14 mouse cellular contexts compared by ENCODE assay signal in genomic region chr16:45244930-45245472, GRCm38 (mm10). TPM values are rescaled to one million over a fixed set of nuclear protein-coding genes. Genes with fewer than 3 reads are reported as not detected.
DNase-seq lines count a peak whose midpoint lies in the region; ATAC-seq and TF ChIP-seq lines count a peak whose summit lies in the region.
"Had no signal": no experiment of that assay in that cellular context is flagged by ENCODE, and none has a peak within 500 bp of the region (broad histone marks: within the 10 kb centered on the region; RNA-seq: fewer than 3 reads in every experiment).

No protein-coding gene starts in this region.

- no peak for DNase-seq in forebrain, embryonic 11.5 days (ENCODE audit: low spot score)
- no peak for DNase-seq in forebrain, embryonic 10.5 days (ENCODE audit: extremely low spot score, low spot score)
- no peak for DNase-seq in hindbrain, embryonic 14.5 days (ENCODE audit: low spot score)
- DNase-seq in thymus, adult 2 months = no peak
- no peak for DNase-seq in kidney, postnatal 14 days
- no peak for DNase-seq in gastrocnemius, adult 18-20 months (ENCODE audit: low spot score)
- DNase-seq: gastrocnemius, postnatal 36 days; kidney, adult 2 months; layer of hippocampus, postnatal 36 days; lung, postnatal 14 days had no signal

- no peak for TF ChIP-seq POLR2A in thymus, adult 2 months (IDR thresholded peaks at IDR 0.05; ENCODE audit: control insufficient read depth, extremely low read depth, insufficient read depth, low read length, poor library complexity)

- no peak overlapping the region for H3K27ac ChIP-seq in forebrain, embryonic 11.5 days (ENCODE audit: low read depth, low read length)
- H3K27ac ChIP-seq in forebrain, embryonic 10.5 days = no peak overlapping the region
- peak overlapping the region; percentile 55; the same call in 1 of the 2 replicates for H3K27ac ChIP-seq in embryonic facial prominence, embryonic 13.5 days
- H3K27ac ChIP-seq in hindbrain, embryonic 14.5 days = no peak overlapping the region
- no peak overlapping the region for H3K27ac ChIP-seq in neural tube, embryonic 12.5 days
- no peak overlapping the region for H3K27ac ChIP-seq in thymus, adult 2 months (ENCODE audit: control insufficient read depth, insufficient read depth, low read length)
- H3K27ac ChIP-seq: stomach, embryonic 15.5 days had no signal

- no peak overlapping the region for H3K4me2 ChIP-seq in forebrain, embryonic 11.5 days (ENCODE audit: low read depth, low read length, severe bottlenecking)
- no peak overlapping the region for H3K4me2 ChIP-seq in embryonic facial prominence, embryonic 13.5 days
- no peak overlapping the region for H3K4me2 ChIP-seq in hindbrain, embryonic 14.5 days (replicated peaks)
- H3K4me2 ChIP-seq in neural tube, embryonic 12.5 days (replicated peaks) = no peak overlapping the region
- H3K4me2 ChIP-seq: stomach, embryonic 15.5 days had no signal

- H3K9me3 ChIP-seq in forebrain, embryonic 11.5 days (ENCODE audit: control insufficient read depth, low read length) = no peaks in the 10 kb centered on the region
- H3K9me3 ChIP-seq in forebrain, embryonic 10.5 days = no peaks in the 10 kb centered on the region
- no peaks in the 10 kb centered on the region for H3K9me3 ChIP-seq in embryonic facial prominence, embryonic 13.5 days
- H3K9me3 ChIP-seq in hindbrain, embryonic 14.5 days (ENCODE audit: control insufficient read depth, low read length) = no peaks in the 10 kb centered on the region
- no peaks in the 10 kb centered on the region for H3K9me3 ChIP-seq in neural tube, embryonic 12.5 days
- H3K9me3 ChIP-seq: stomach, embryonic 15.5 days had no signal

- TF ChIP-seq CTCF in thymus, adult 2 months (IDR thresholded peaks at IDR 0.05; ENCODE audit: borderline replicate concordance, control insufficient read depth, extremely low read depth, insufficient read depth, low read length, poor library complexity) = no peak

- H3K4me1 ChIP-seq in forebrain, embryonic 11.5 days (replicated peaks; ENCODE audit: control insufficient read depth, insufficient read depth, low read length) = no peaks in the 10 kb centered on the region
- peaks cover 15% of the 10 kb centered on the region for H3K4me1 ChIP-seq in forebrain, embryonic 10.5 days
- no peaks in the 10 kb centered on the region for H3K4me1 ChIP-seq in embryonic facial prominence, embryonic 13.5 days
- no peaks in the 10 kb centered on the region for H3K4me1 ChIP-seq in hindbrain, embryonic 14.5 days (replicated peaks; ENCODE audit: control insufficient read depth, insufficient read depth, low read length)
- no peaks in the 10 kb centered on the region for H3K4me1 ChIP-seq in neural tube, embryonic 12.5 days
- H3K4me1 ChIP-seq in thymus, adult 2 months (replicated peaks; ENCODE audit: control insufficient read depth, insufficient read depth, low read length) = no peaks in the 10 kb centered on the region
- H3K4me1 ChIP-seq: stomach, embryonic 15.5 days had no signal

- no peaks in the 10 kb centered on the region for H3K27me3 ChIP-seq in forebrain, embryonic 11.5 days (ENCODE audit: control insufficient read depth, insufficient read depth, low read length)
- H3K27me3 ChIP-seq in forebrain, embryonic 10.5 days (ENCODE audit: poor library complexity, severe bottlenecking) = no peaks in the 10 kb centered on the region
- H3K27me3 ChIP-seq in embryonic facial prominence, embryonic 13.5 days = no peaks in the 10 kb centered on the region
- H3K27me3 ChIP-seq in hindbrain, embryonic 14.5 days (ENCODE audit: control insufficient read depth, insufficient read depth, low read length) = no peaks in the 10 kb centered on the region
- H3K27me3 ChIP-seq in neural tube, embryonic 12.5 days (replicated peaks) = no peaks in the 10 kb centered on the region
- no peaks in the 10 kb centered on the region for H3K27me3 ChIP-seq in thymus, adult 2 months (ENCODE audit: control insufficient read depth, insufficient read depth, low read length)
- H3K27me3 ChIP-seq: stomach, embryonic 15.5 days had no signal

- peak; percentile 67 for ATAC-seq in forebrain, embryonic 11.5 days (replicated peaks; ENCODE audit: low FRiP score)
- ATAC-seq in embryonic facial prominence, embryonic 13.5 days (ENCODE audit: insufficient number of reproducible peaks, insufficient read depth, low FRiP score, low TSS enrichment, low read depth) = no peak
- ATAC-seq in hindbrain, embryonic 14.5 days (ENCODE audit: low FRiP score) = peak; percentile 76; the same call in 1 of the 2 replicates
- ATAC-seq in neural tube, embryonic 12.5 days (ENCODE audit: low FRiP score, low read depth) = peak; percentile 65

- 12% methylated on average over 3 of the region's 3 CpGs for WGBS in forebrain, embryonic 11.5 days
- WGBS in forebrain, embryonic 10.5 days = 22% methylated on average over 3 of the region's 3 CpGs
- 7% methylated on average over 3 of the region's 3 CpGs for WGBS in embryonic facial prominence, embryonic 13.5 days
- 14% methylated on average over 3 of the region's 3 CpGs for WGBS in hindbrain, embryonic 14.5 days
- WGBS in neural tube, embryonic 12.5 days = 25% methylated on average over 3 of the region's 3 CpGs
- 87% methylated on average over 3 of the region's 3 CpGs for WGBS in thymus, adult 2 months

- no peaks in the 10 kb centered on the region for H3K36me3 ChIP-seq in forebrain, embryonic 11.5 days (ENCODE audit: control insufficient read depth, insufficient read depth, low read length)
- no peaks in the 10 kb centered on the region for H3K36me3 ChIP-seq in forebrain, embryonic 10.5 days (replicated peaks)
- H3K36me3 ChIP-seq in embryonic facial prominence, embryonic 13.5 days = no peaks in the 10 kb centered on the region
- no peaks in the 10 kb centered on the region for H3K36me3 ChIP-seq in hindbrain, embryonic 14.5 days (replicated peaks; ENCODE audit: control insufficient read depth, insufficient read depth)
- H3K36me3 ChIP-seq in neural tube, embryonic 12.5 days = no peaks in the 10 kb centered on the region
- H3K36me3 ChIP-seq in thymus, adult 2 months (ENCODE audit: control insufficient read depth, insufficient read depth, low read length) = peaks cover 8% of the 10 kb centered on the region; the same call in 1 of the 2 replicates
- H3K36me3 ChIP-seq: stomach, embryonic 15.5 days had no signal

- no peak overlapping the region for H3K9ac ChIP-seq in forebrain, embryonic 11.5 days (ENCODE audit: low read length)
- no peak overlapping the region for H3K9ac ChIP-seq in embryonic facial prominence, embryonic 13.5 days
- no peak overlapping the region for H3K9ac ChIP-seq in hindbrain, embryonic 14.5 days
- no peak overlapping the region for H3K9ac ChIP-seq in neural tube, embryonic 12.5 days
- H3K9ac ChIP-seq: stomach, embryonic 15.5 days had no signal

- H3K4me3 ChIP-seq in forebrain, embryonic 11.5 days (ENCODE audit: low read depth, low read length) = no peak overlapping the region
- H3K4me3 ChIP-seq in forebrain, embryonic 10.5 days = no peak overlapping the region
- no peak overlapping the region for H3K4me3 ChIP-seq in embryonic facial prominence, embryonic 13.5 days
- no peak overlapping the region for H3K4me3 ChIP-seq in hindbrain, embryonic 14.5 days (replicated peaks; ENCODE audit: low read length)
- no peak overlapping the region for H3K4me3 ChIP-seq in neural tube, embryonic 12.5 days
- no peak overlapping the region for H3K4me3 ChIP-seq in thymus, adult 2 months (ENCODE audit: control insufficient read depth, insufficient read depth, low read length)
- H3K4me3 ChIP-seq: myocyte; stomach, embryonic 15.5 days had no signal

RNA-seq across cellular contexts. Expression of gene Btla, which starts 20.9 kb away (rescaled TPM):
- 0.24 and 0.27 TPM in 2 replicates for polyA plus RNA-seq in forebrain, embryonic 11.5 days (2014; fragmentation: Nextera tagmentation; extraction: Ambion mirVana)
- polyA plus RNA-seq in forebrain, embryonic 10.5 days (2016; fragmentation: Nextera tagmentation; extraction: Ambion mirVana) = 0.11 and 0.30 TPM in 2 replicates
- 0.77 and 1.1 TPM in 2 replicates for polyA plus RNA-seq in embryonic facial prominence, embryonic 13.5 days (2015; fragmentation: Nextera tagmentation; extraction: Ambion mirVana)
- polyA plus RNA-seq in hindbrain, embryonic 14.5 days (2014; fragmentation: Nextera tagmentation; extraction: Ambion mirVana) = 0.10 TPM in 1 of 2 replicates, not detected in the other
- 0.15 and 0.16 TPM in 2 replicates for polyA plus RNA-seq in neural tube, embryonic 12.5 days (2016; fragmentation: Nextera tagmentation; extraction: Ambion mirVana)
- polyA plus RNA-seq in thymus, adult 2 months (2012; rRNA removed) = 4.2 and 5.0 TPM in 2 replicates
- total RNA-seq in gastrocnemius, adult 18-20 months (2021) = under 1 TPM; 0.14 to 0.23 TPM
